Mouse (Mus musculus) neural tube, embryonic 11.5 days (tissue): Measurements from ENCODE around the gene Dazap1. TPM values are rescaled to one million over a fixed set of nuclear protein-coding genes. Genes with fewer than 3 reads are reported as not detected.
A peak's percentile ranks its signal among the peaks of the same experiment; 100 is the strongest.

Experiments
- ATAC-seq: fragments of 200-750 bp; cut with Nextera tagmentation; 2 replicates; pipeline ENCODE4 v1.8.0; 2017; ENCODE audit warnings: moderate number of reproducible peaks, mild to moderate bottlenecking, moderate TSS enrichment, moderate library complexity; ENCODE audit not compliant: insufficient read depth, low FRiP score, low TSS enrichment
- DNase-seq: peaks from one replicate; pipeline ENCODE4 v3.0.0-alpha.2; 2015; ENCODE audit warnings: low spot score
- H3K27ac ChIP-seq: fragments of 300-500 bp; sonication (generic); 2 replicates; pipeline ENCODE4 v1.5.1; 2014; ENCODE audit warnings: low read depth, mild to moderate bottlenecking, low read length
- H3K27me3 ChIP-seq: fragments of 300-500 bp; sonication (generic); 2 replicates; pipeline ENCODE4 v1.6.1; 2014; ENCODE audit warnings: mild to moderate bottlenecking, low read length, mixed read lengths; ENCODE audit not compliant: control insufficient read depth, insufficient read depth
- H3K36me3 ChIP-seq: fragments of 300-500 bp; sonication (generic); 2 replicates; pipeline ENCODE4 v1.6.1; 2014; ENCODE audit warnings: mild to moderate bottlenecking, low read length, moderate library complexity, mixed read lengths; ENCODE audit not compliant: control insufficient read depth, insufficient read depth
- H3K4me1 ChIP-seq: fragments of 300-500 bp; sonication (generic); 2 replicates; pipeline ENCODE4 v1.6.1; 2014; ENCODE audit warnings: low read length, mixed read lengths; ENCODE audit not compliant: control insufficient read depth, insufficient read depth
- H3K4me2 ChIP-seq: fragments of 300-500 bp; sonication (generic); 2 replicates; pipeline ENCODE4 v1.6.1; 2014; ENCODE audit warnings: low read depth, mild to moderate bottlenecking, moderate library complexity
- H3K4me3 ChIP-seq: fragments of 300-500 bp; sonication (generic); 2 replicates; pipeline ENCODE4 v1.5.1; 2014; ENCODE audit warnings: low read depth, low read length
- H3K9ac ChIP-seq: fragments of 300-500 bp; sonication (generic); 2 replicates; pipeline ENCODE4 v1.6.1; 2014; ENCODE audit warnings: mild to moderate bottlenecking, low read length
- H3K9me3 ChIP-seq: fragments of 300-500 bp; sonication (generic); 2 replicates; pipeline ENCODE4 v1.6.1; 2016; ENCODE audit warnings: low read length; ENCODE audit not compliant: control insufficient read depth
- WGBS: fragments of 180-500 bp; shearing (Covaris S2); extraction: QIAGEN DNeasy Blood & Tissue Kit; methylation state at CpG from one replicate; pipeline ENCODE4 v1.1.7; 2014; 5-methylcytosine and 5-hydroxymethylcytosine counted together
- polyA plus RNA-seq: library from polyadenylated mRNA; unstranded; fragments of >200 nt; fragmentation: Nextera tagmentation; extraction: Ambion mirVana; gene quantifications from 2 replicates; pipeline ENCODE4 v1.2.1, GENCODE M21; 2014

Gene Dazap1
- polyA plus RNA-seq, 1 experiment from 2014 or later: 51.9 TPM

GRCm38 (mm10) chr10:80325045-80325444 lies 63.8 kb downstream of the Dazap1 start:
- H3K4me3 ChIP-seq: no peak overlapping the region
- peaks cover 8% of the 10 kb centered on the region for H3K4me1 ChIP-seq
- no peak for DNase-seq
- no peak overlapping the region for H3K27ac ChIP-seq
- H3K9ac ChIP-seq: no peak overlapping the region
- WGBS: 77% methylated on average over 21 of the region's 21 CpGs
- H3K4me2 ChIP-seq: no peak overlapping the region
- H3K9me3 ChIP-seq: no peaks in the 10 kb centered on the region
- no peak for ATAC-seq
- no peaks in the 10 kb centered on the region for H3K36me3 ChIP-seq
- no peaks in the 10 kb centered on the region for H3K27me3 ChIP-seq

GRCm38 (mm10) chr10:80329273-80330081 lies 68.2 kb downstream of the Dazap1 start, which contains the start of the genes Pcsk4 and Reep6:
Gene Pcsk4 (minus strand): TSS chr10:80329498.
Gene Reep6 (plus strand): TSS chr10:80329953.
- no peaks in the 10 kb centered on the region for H3K9me3 ChIP-seq
- WGBS: 6% methylated on average over 33 of the region's 36 CpGs
- H3K27ac ChIP-seq: no peak within 1 kb of the TSS
- H3K4me2 ChIP-seq: peak within 1 kb of the TSS; percentile 81
- H3K9ac ChIP-seq: peak within 1 kb of the TSS; percentile 44
- peak within 1 kb of the TSS; percentile 37 for H3K4me3 ChIP-seq
- ATAC-seq (peak; percentile 95), DNase-seq (peak; percentile 99)
- H3K4me1 ChIP-seq: peaks cover 7% of the 10 kb centered on the region
- peaks cover 3% of the 10 kb centered on the region for H3K27me3 ChIP-seq
- no peaks in the 10 kb centered on the region for H3K36me3 ChIP-seq

GRCm38 (mm10) chr10:80330084-80330483 lies 68.8 kb downstream of the Dazap1 start:
- H3K4me1 ChIP-seq: peaks cover 7% of the 10 kb centered on the region
- under 1% methylated on average over 33 of the region's 41 CpGs for WGBS
- no peak overlapping the region for H3K27ac ChIP-seq
- H3K9me3 ChIP-seq: no peaks in the 10 kb centered on the region
- no peaks in the 10 kb centered on the region for H3K36me3 ChIP-seq
- peak overlapping the region; percentile 37 for H3K4me3 ChIP-seq
- peak overlapping the region; percentile 81 for H3K4me2 ChIP-seq
- peaks cover 3% of the 10 kb centered on the region for H3K27me3 ChIP-seq
- no peak for DNase-seq
- peak overlapping the region; percentile 44; the same call in 1 of the 2 replicates for H3K9ac ChIP-seq
- ATAC-seq: no peak

GRCm38 (mm10) chr10:80330888-80331287 lies 69.6 kb downstream of the Dazap1 start:
- Histone ChIP-seq H3K9me3 (no peaks in the 10 kb centered on the region), H3K27me3 (peaks cover 3% of the 10 kb centered on the region), H3K4me2 (peak overlapping the region; percentile 81), H3K4me1 (peaks cover 7% of the 10 kb centered on the region), H3K9ac (no peak overlapping the region), H3K4me3 (no peak overlapping the region), H3K27ac (no peak overlapping the region), H3K36me3 (no peaks in the 10 kb centered on the region)
- DNase-seq (no peak), ATAC-seq (no peak)
- 86% methylated on average over 2 of the region's 2 CpGs for WGBS

- H3K9me3 ChIP-seq: no peaks in the 10 kb centered on the region
- ATAC-seq: no peak
- H3K36me3 ChIP-seq: no peaks in the 10 kb centered on the region
- no peak for DNase-seq
- H3K4me3 ChIP-seq: no peak overlapping the region
- peaks cover 3% of the 10 kb centered on the region for H3K27me3 ChIP-seq
- no peak overlapping the region for H3K4me2 ChIP-seq
- H3K4me1 ChIP-seq: peaks cover 7% of the 10 kb centered on the region
- H3K27ac ChIP-seq: no peak overlapping the region
- no peak overlapping the region for H3K9ac ChIP-seq
- WGBS: 68% methylated on average over 10 of the region's 10 CpGs
Observed at GRCm38 (mm10) chr10:80331636-80332524, 70.6 kb downstream of the Dazap1 start.

- Histone ChIP-seq H3K4me3 (no peak overlapping the region), H3K9me3 (no peaks in the 10 kb centered on the region), H3K36me3 (no peaks in the 10 kb centered on the region), H3K9ac (no peak overlapping the region), H3K27ac (no peak overlapping the region), H3K27me3 (peaks cover 3% of the 10 kb centered on the region), H3K4me2 (no peak overlapping the region), H3K4me1 (peaks cover 7% of the 10 kb centered on the region)
- DNase-seq (no peak), ATAC-seq (no peak)
- WGBS: 78% methylated on average over 5 of the region's 5 CpGs
Observed at GRCm38 (mm10) chr10:80332525-80332989, 71.3 kb downstream of the Dazap1 start.

GRCm38 (mm10) chr10:80336263-80336662 lies 75.0 kb downstream of the Dazap1 start:
- Histone ChIP-seq H3K27me3 (peaks cover 17% of the 10 kb centered on the region), H3K4me2 (no peak overlapping the region), H3K27ac (no peak overlapping the region), H3K36me3 (no peaks in the 10 kb centered on the region), H3K9ac (no peak overlapping the region), H3K4me1 (0 out of 2 replicates have a peak, but pooled peaks cover 2% of the 10 kb centered on the region), H3K9me3 (no peaks in the 10 kb centered on the region), H3K4me3 (no peak overlapping the region)
- no peak for ATAC-seq
- no peak for DNase-seq
- WGBS: 86% methylated on average over 12 of the region's 12 CpGs
